Mouse (Mus musculus): ENCODE data around the gene Nos1.
"Not testable (repeated sequence)": the region's sequence is repeated elsewhere in the genome, so short reads cannot be mapped to it uniquely, and the experiment has no call there.

Gene Nos1

GRCm38 (mm10) chr5:117840203-117840602 lies 59.4 kb downstream of the Nos1 start:
- DNase-seq (ENCODE audit: low spot score), result no peak

GRCm38 (mm10) chr5:117840988-117841387 lies 60.2 kb downstream of the Nos1 start:
- DNase-seq (ENCODE audit: low spot score), result no peak

GRCm38 (mm10) chr5:117841651-117842347 lies 61.0 kb downstream of the Nos1 start:
- no peak for DNase-seq (ENCODE audit: low spot score)

GRCm38 (mm10) chr5:117842699-117843098 lies 61.9 kb downstream of the Nos1 start:
- no peak for DNase-seq (ENCODE audit: low spot score)

- no peak for DNase-seq (ENCODE audit: low spot score)
These were observed 63.8 kb downstream of the Nos1 start for GRCm38 (mm10) chr5:117844611-117845010.

- no peak for DNase-seq (ENCODE audit: low spot score)
These were observed 69.6 kb downstream of the Nos1 start for GRCm38 (mm10) chr5:117850474-117850873.

GRCm38 (mm10) chr5:117853741-117854140 lies 72.9 kb downstream of the Nos1 start:
- no peak for DNase-seq (ENCODE audit: low spot score)

- DNase-seq (ENCODE audit: low spot score), result no peak
These were observed 83.9 kb downstream of the Nos1 start for GRCm38 (mm10) chr5:117864588-117865300.

GRCm38 (mm10) chr5:117865876-117866275 lies 85.0 kb downstream of the Nos1 start:
- DNase-seq (ENCODE audit: low spot score), result no peak

GRCm38 (mm10) chr5:117871614-117872013 lies 90.8 kb downstream of the Nos1 start:
- DNase-seq (ENCODE audit: low spot score), result no peak

- no peak for DNase-seq (ENCODE audit: low spot score)
These were observed 93.0 kb downstream of the Nos1 start for GRCm38 (mm10) chr5:117873807-117874206.

- DNase-seq (ENCODE audit: low spot score), result no peak
These were observed 93.4 kb downstream of the Nos1 start for GRCm38 (mm10) chr5:117874236-117874635.

GRCm38 (mm10) chr5:117879136-117879535 lies 98.3 kb downstream of the Nos1 start:
- DNase-seq (ENCODE audit: low spot score), result no peak

GRCm38 (mm10) chr5:117880916-117881555 lies 100.2 kb downstream of the Nos1 start:
- no peak for DNase-seq (ENCODE audit: low spot score)

- not testable (repeated sequence) for DNase-seq (ENCODE audit: low spot score)
These were observed 101.6 kb downstream of the Nos1 start for GRCm38 (mm10) chr5:117882411-117882810.

GRCm38 (mm10) chr5:117884991-117885390 lies 104.2 kb downstream of the Nos1 start:
- no peak for DNase-seq (ENCODE audit: low spot score)

GRCm38 (mm10) chr5:117888126-117888525 lies 107.3 kb downstream of the Nos1 start:
- no peak for DNase-seq (ENCODE audit: low spot score)

- DNase-seq (ENCODE audit: low spot score), result no peak
These were observed 108.1 kb downstream of the Nos1 start for GRCm38 (mm10) chr5:117888946-117889345.

GRCm38 (mm10) chr5:117889571-117889970 lies 108.7 kb downstream of the Nos1 start:
- no peak for DNase-seq (ENCODE audit: low spot score)

- no peak for DNase-seq (ENCODE audit: low spot score)
These were observed 110.0 kb downstream of the Nos1 start for GRCm38 (mm10) chr5:117890871-117891270.

- DNase-seq (ENCODE audit: low spot score), result no peak
These were observed 110.7 kb downstream of the Nos1 start for GRCm38 (mm10) chr5:117891545-117891944.

- no peak for DNase-seq (ENCODE audit: low spot score)
These were observed 113.2 kb downstream of the Nos1 start for GRCm38 (mm10) chr5:117894050-117894449.
